Mouse (Mus musculus) WW6 (cell line): ENCODE measurements around the gene AU021092.
"Not testable (repeated sequence)": the region's sequence is repeated elsewhere in the genome, so short reads cannot be mapped to it uniquely, and the experiment has no call there.

Source experiments
- DNase-seq: peaks from one replicate; pipeline ENCODE4 v3.0.0-alpha.2; 2013; ENCODE audit warnings: low read depth, low spot score

AU021092 gene

DNA sequence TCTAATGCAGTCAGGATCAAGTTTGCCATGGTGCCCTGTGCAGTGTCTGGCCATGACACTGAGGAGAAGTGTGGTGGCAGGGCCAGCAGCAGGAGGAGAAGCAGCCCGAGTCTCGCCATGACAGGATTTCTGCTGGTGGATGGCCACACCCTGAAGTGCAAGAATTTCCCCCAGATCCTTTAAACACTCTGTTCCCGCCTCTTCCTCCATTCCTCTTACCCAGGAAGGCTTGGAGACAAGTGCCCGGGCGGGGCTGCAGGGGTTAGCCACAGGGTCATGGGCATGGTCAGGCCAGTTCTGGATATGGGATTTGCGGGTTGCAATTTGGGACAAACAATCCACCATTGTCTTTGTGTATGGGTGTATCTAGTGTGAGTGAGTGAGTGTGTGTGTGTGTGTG lies at the start of gene AU021092:
Gene AU021092, minus strand, starts transcription at position 160 of the 400 bp plus-strand sequence.
- DNase-seq = no peak

DNA sequence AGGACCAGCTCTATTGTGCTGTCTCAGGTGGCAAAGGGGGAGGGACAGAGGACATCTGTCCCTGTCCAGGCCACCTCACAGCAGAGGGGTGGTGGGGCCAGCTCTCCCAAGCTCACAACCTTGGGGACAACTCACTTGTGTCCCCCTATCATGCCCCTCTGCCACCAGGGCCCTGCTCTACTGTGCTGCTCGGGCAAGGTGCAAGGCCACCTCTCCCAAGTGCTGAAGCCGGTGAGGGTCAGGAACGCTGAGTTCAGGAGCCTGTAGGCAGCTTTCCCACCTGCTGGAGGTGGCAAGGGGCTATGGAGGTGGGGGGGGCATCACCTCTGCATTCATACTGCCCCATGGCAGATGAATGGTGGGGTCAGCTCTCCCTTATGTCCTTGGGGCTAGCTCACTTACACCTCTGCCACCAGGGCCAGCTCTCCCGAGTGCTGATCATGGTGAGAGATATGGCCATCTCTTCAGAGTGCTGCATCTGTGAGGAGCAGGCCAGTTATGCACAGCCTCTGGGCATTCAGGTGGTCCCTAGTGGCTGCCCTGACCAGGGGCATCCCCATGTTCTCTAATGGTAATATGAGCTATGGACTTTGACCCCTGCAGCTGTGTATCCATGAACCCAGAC lies 49.4 kb upstream of the AU021092 start:
- no peak for DNase-seq

DNA sequence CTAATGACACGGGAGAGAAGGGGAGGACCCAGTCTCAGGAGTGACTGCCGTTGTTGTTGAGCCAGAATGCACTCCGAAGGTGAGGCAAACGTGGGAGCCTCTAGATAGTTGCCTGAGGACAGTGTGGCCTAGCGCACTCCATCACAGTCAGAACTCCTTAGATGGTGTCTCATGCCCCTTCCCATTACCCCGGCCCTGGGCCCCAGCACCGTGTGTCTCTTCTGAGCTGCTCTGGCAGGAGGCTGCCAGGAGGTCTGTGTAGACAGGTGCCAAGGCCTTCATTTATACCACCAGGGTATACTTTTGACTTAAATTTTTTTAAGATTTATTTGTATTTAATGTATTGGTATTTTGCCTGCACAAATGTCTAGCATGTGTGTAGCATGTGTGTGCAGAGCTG lies 41.8 kb upstream of the AU021092 start:
- DNase-seq = no peak

DNA sequence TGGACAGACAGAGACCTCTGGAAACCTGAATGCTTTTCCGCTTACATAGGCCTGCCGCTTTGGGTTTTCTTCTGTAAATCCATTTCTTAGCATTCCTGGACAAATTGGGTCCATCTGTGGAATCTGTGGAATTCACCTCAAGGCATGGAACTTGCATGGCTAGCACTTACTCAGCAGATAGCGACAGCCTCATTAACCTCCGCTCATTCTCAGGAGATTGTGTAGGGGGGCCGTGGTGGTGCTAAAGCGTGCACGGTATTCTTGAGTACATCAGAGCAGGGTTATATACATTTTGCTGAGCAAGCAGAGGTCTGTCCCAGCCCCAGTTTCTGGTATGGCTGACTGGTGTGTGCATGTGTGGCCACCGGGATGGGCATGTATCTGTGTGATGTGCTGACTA lies 41.1 kb upstream of the AU021092 start:
- DNase-seq = no peak

DNA sequence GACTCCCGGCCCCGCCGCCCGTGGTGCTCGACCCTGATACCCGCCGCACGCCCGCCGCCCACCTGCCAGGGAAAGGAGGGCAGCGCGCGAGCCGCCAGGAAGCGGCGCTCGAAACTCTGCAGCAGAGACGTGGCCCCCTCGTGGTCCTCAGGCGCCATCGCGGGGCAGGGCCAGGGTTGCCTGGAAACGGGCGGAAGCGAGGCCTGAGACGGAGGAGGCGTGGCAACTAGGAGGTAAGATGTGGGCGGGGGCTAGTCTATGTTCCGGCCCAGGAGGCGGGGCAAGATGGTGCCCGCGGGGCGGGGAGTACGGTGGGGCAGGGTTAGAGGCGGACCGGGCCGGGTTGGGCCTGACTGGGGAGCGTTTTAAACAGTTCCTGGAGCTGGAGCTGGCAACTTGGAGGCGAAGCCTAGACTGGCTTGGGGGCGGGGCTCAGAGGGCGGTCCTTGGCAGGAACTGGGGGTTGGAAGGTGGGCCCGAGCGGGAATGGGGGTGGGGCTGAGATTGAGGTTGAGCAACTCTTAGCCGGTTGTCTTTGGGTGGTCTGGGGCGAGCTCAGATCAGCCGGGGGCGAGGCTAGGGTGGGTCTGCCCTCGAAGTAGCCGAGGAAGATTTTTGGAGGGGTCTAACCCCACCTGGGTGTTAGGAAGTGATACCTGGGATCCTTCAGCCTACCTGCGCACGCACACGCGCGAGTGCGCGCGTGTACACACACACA lies 33.8 kb upstream of the AU021092 start, which contains the start of gene Eef2kmt:
Gene Eef2kmt, minus strand, starts transcription at position 205 of the 718 bp plus-strand sequence.
- DNase-seq = peak; percentile 96

DNA sequence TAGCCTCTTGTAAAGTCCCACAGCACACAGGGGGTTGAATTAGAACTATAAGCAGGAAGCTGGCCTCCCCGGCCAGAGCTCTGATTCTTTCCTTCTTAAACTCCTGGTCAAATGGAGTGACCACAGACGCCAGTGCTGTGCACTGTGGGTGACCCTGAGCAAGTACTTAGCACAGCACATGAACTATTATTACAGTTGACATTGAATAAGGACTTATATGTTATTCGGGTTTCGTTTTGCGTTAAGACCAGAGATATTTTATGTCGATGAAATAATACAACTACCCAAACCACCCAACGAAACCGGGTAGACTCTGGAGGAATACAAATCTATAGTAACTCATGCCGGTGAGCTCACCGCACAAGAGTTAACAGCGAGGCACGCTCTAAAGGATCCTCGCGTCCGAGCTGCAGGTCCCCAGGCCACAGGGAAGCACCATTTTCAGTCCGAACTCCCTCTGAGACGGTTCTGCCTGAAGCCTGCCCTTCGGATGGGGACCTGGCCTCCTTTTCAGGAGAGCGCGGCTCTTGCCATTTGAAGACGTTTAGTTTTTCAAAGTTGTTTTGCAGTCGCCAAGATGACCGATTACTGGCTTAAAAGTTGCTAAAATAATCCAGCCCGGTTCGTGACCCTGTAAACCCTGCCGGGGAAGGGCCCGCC lies 33.1 kb upstream of the AU021092 start:
- no peak for DNase-seq

DNA sequence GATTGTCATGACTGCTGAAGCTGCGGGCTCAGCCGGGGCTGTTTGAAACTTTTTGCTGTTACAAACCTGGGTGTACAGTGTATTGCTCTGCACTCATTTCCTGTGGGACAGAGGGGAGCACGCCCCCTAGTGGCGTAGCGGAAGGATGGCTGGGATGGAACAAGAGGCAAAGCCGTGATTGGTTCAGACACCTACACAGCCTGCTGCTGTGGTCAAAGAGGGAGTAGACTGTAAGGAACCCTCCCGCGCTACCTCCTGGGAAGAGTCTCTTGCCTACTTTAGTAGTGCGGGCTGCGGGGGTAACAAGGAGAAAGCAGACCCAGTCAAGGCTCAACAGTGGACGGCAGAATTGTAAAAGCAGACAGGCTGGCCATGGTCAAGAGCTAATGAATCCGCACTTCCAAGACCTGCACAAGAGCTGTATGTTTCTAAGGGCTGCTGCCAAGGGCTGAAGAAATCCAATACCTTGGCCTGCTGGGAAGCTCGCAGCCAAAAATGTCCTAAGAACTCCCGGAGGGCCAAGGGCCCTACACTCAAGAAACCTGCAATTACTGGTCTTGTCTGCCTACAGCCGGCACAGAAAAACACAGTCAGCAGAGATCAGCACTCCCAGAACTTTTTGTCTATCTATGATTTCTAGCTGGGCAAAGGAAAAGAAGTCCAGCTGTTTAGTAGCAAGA lies 32.4 kb upstream of the AU021092 start:
- peak; percentile 73 for DNase-seq

DNA sequence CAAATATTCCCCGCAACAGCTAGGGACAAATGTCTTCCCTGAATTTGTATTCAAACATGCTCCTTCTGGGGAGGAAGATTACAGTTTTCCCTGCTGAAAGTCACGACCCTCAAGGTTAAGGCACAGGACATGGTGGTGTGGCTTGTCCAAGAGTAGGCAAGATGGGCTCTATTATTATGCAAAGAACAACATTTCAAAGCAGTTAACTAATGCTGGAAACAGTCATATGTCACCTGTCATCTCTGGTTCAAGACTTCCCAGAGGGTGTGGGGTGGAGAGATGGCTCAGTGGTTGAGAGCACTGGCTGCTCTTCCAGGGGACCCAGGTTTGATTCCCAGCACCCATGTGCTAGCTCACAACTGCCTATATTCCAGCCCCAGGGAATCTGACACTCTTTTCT lies 30.2 kb upstream of the AU021092 start:
- DNase-seq = no peak

DNA sequence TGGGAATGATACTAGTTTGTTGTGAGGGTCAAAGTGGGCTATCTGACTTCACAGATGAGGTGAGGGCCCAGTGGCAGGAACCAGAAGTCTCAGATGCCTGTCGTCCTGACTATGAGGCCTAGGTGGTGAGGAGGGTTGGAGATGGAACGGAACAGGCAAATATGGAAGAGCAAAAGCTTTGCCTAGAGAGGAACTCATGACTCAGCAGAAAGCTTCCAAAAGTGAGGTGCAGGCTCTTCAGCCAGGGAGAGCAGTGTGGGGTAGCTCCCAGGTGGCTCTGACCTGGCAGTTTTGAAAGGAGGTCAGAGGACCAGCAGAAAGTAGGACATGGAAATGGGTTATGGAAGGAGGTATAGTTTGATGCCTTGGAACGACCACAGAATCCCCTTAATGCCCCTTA lies 28.8 kb upstream of the AU021092 start:
- no peak for DNase-seq

DNA sequence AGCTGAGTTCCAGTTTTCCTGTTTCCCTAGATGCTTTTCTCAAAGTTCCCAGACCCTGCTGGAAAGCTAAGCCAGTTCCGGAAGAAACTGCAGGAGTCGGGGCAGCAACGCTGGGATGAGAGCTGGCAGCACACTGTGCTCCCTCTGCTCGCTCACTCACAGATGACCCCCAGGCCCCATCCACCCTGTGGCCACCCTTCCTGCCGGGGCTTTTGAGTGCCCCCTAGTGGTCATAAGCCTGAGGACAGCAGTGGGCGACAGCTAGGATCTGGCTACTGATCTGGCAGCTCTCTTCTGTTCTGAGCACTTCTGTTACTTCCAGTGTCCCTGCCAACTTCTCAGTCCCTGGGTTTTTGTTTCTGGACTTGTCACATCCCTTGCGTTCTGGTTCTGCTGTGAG lies 22.3 kb upstream of the AU021092 start:
- DNase-seq = no peak

DNA sequence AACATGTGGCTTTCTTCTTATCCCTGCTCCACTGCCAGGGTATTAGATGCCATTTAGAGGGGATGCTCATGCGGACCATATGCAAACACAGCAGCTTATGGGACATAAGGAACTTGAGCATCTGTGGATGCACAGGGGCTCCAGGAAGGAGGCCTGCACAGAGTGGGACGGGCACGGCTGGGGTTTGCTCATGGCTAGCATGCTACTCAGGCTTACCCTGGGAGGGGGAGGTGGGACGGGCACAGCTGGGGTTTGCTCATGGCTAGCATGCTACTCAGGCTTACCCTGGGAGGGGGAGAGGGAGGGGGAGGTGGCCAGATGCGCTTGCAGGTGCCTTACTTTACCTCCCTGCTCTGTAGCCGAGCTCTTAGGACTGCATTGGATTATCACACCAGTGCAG lies 20.8 kb upstream of the AU021092 start:
- DNase-seq = no peak

DNA sequence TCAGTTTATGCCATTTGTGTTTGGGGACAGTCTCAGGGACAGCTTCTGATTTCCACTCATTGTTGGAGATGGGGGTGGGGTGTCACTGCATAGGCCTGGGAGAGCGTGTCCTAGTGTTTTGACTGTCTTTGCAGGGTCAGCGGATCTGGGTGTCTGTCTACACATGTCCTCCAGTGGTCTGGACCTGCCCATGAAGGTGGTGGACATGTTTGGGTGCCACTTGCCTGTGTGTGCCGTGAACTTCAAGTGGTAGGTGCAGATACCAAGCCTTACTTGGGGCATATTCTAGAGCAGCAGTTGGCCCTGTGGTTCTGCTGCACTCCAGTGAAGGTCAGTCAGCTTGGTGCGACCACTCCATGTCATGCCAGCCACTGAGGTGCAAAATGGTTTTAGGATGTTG lies 20.3 kb upstream of the AU021092 start:
- DNase-seq = no peak

DNA sequence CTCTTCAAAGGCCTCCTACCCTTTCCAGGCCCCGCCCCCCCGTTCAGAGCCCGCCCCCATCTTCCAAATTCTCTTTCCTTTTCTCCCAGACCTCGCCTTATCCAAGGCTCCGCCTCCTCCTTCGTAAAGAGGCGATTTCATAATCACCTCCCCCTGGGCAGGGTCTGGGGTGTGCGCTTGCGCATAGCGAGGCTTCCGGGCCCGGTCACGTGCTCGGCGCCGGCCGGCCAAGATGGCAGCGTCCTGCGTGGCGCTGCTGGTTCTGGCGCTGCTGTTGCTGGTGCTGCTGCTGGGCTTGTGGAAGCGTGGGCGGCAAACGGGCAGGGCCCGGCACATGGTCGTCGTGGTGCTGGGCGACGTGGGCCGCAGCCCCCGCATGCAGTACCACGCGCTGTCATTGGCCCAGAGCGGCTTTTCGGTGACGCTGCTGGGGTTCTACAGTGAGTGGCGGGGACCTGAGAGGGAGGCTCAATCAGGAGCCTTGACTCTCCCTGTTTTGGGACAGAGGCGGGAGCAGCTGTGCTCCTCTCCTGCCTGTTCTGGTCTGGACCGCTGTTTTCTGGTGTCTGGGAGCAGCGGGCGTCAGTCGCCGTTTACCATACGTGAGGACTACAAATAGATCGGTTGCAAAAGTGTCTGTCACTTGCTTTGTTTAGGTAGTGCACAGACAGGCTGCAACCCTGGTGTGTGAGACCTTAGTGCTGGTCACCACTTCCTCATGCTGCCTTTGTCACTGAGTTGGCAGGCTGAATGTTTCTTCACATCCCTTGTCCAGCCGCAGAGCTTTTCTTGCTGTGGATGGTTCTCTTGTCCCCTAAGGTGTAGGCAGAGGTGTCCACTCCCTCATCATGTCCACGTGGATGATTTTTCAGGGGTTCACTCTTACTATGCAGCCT lies 11.6 kb upstream of the AU021092 start, which contains the start of gene Alg1:
Gene Alg1, plus strand, starts transcription at position 204 of the 896 bp plus-strand sequence.
- peak; percentile 87 for DNase-seq

DNA sequence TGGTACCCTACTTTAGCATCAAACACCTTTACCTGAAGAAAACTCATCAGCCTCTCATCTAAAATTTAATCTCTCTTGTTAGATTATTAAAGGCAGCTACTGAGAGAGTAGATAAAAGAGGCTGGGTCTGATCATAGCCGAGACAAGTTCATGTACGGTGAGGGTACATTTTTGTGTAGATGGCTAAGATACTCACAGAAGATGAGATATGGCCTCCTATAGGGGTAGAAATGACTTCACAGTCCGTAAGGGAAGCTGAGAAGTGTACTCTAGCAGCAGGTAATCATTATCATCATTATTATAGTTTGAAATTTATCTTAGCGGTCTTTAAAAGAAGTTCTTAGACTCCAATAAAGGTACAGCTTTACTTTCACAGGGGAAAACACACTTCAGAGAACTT lies 10.9 kb upstream of the AU021092 start:
- DNase-seq = no peak

DNA sequence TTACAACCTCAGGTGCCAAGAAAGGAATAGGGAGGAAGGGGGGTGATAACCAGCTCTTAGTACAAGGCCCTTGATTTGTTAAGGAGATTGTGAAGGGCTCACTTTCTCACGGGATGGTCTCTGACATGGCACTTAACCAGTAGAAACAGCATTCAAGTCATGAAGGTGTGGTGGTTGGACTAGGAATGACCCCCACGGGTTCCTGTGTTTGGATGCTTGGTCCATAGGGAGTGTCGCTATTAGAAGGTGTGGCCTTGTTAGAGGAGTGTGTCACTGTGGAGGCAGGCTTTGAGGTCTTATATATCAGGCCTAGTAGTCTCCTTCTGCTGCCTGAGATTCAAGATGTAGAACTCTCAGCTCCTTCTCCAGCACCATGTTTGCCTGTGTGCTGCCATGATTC lies 6.0 kb upstream of the AU021092 start:
- not testable (repeated sequence) for DNase-seq

DNA sequence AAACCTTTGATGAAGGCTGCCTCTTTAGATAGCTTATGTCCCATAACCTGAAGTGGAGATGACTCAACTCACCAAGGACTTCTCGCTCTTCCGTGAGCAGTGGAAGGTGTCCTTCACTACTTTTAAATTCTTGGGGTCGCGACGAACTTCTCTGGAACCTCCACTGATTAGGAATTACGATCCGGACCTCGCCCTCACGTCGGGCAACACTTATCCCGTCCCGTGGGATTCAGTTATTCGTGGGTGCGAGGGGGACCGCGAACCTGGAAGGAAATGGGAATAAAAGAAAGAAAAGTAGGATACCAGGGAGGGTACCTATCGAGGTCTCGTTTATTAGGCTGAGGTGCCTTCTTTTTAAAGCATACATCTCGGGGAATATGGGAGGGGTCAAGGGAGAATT lies 5.4 kb upstream of the AU021092 start:
- DNase-seq = not testable (repeated sequence)

DNA sequence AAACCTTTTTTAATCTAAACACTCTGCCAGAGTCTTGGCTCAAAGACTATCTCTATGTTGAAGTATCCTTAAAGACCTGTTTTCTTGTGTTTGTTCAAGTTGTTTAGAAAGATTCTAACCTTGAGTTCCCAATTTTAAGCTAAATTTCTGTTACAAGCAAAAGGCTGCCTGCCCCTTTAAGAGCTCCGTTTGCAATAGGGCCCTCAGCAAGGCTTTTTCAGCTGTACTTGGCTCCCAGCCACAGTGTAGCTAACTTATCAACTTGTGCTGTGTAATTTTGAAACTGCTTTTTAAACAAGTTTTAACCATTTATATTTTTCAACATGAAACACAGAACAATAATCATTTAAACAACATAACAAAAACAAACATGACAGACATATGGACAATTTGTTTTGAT lies 4.4 kb upstream of the AU021092 start:
- DNase-seq = not testable (repeated sequence)

DNA sequence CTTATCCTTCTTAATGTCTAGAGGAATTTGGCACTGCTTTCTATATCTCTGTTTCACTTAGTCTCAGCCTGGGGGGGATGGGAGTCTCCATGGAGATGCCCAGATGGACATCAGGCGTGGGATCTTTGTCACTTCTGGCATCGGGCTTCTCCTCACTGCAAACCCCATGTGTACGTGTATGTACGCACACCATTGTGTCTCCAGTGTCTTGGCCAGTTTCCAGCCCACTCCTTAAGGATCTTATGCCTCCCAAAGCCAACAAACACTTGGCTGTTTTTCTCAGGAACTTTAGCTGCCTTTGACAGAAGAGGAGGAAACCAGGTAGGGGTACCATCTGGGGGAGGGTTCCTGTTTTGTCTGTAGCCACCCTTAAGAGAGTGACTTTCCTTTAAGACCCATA lies 696 bp downstream of the AU021092 start:
- DNase-seq = no peak

DNA sequence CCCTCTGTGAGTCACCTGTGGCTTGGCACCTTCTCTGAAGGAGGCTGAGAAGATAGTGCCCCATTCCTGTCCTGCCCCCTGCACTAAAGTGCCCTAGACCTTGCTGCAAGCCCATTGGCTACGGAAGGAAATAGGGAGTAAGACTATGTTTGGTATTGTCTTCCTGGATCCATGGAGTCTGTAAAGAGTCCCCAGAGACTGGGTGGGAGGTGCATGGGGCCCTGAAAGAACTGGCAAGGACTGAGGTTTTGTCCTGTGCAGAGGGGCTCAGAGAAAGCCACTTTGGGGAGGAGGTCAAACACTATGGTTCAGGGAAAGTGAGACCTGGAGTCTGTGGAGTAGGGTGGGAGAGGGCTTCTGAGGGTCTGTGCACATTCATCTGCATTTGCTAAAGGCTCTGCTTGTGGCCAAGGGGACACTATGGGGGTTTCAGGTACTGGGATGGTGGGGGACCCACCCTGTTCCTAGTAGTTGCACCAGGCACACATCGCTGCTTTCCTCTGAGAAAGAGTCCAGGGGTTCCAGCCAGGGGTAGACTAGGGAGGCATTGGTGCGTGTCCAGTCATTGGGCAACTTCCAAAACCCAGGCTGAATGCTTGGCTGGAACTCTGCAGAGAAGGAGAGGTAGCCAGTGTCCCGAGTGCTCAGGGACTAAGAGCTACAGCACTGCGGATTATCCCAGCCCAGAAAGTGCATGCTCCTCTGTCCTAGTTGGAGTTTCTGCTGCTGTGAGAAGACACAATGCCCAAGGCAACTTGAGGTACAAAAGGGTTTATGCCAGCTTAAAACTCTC lies 4.6 kb downstream of the AU021092 start:
- no peak for DNase-seq

DNA sequence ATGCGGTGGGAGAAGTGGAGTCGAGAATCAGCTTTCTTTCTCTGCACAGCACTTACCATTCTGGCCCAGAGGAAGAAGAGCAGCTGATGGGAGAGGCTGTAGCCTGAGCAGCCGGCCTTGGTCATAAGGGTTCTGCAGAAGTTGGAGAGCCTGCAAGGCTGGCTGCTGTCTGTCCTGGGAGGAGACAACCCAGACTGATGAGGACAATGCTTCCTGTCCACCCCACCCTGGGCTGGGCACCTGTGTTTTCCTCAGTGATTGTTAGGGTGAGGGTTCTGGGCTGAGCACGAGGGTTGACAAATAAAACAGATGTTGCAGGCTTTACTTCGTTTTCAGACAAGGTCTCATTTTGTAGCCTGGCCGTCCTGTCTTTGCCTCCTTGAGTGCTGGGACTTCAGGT lies 5.4 kb downstream of the AU021092 start:
- no peak for DNase-seq
